Mouse (Mus musculus): ENCODE measurements around the gene Stat5b. TPM values are rescaled to one million over a fixed set of nuclear protein-coding genes. Genes with fewer than 3 reads are reported as not detected.
A peak's percentile ranks its signal among the peaks of the same experiment; 100 is the strongest.

Gene Stat5b
- polyA plus RNA-seq, 1 experiment from 2014 or later = 28.1 TPM

DNA sequence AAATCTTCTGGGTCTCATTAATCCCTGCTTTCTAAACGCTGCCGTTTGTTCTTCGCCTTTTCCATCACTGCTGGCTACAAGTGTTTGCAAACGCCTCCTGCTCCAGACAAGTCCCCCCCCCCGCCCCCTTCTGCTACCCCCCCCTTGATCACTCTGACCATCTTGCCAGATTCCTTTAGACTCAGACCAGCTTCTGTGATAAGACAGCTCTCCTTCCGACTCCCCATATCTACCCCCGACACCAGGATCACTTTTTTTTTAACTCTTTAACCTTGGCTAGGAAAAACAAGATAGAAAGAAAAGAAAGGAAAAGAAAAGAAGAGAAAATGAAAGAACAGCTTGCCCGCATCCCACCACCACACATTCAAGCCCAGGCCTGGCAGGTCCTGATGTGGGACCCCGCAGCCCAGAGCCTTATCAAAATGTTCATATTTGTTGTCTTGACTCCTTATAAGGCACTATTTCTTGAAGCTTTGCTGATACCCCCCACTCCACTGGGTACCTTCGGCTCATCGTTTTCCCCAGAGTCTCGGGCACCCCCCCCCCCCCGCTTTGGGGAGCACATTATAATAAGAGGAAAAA lies 977 bp downstream of the Stat5b start:
- Histone ChIP-seq H3K9ac (peak overlapping the region; percentile 92), H3K4me3 (peak overlapping the region; percentile 89), H3K27me3 (peaks cover 18% of the 10 kb centered on the region; the same call in 1 of the 2 replicates), H3K4me1 (peaks cover 24% of the 10 kb centered on the region), H3K9me3 (no peaks in the 10 kb centered on the region), H3K27ac (peak overlapping the region; percentile 80), H3K4me2 (peak overlapping the region; percentile 87), H3K36me3 (no peaks in the 10 kb centered on the region)
- no peak for ATAC-seq (ENCODE audit: borderline replicate concordance, extremely low read depth, low FRiP score, low TSS enrichment)
- 1% methylated on average over 13 of the region's 13 CpGs for WGBS

DNA sequence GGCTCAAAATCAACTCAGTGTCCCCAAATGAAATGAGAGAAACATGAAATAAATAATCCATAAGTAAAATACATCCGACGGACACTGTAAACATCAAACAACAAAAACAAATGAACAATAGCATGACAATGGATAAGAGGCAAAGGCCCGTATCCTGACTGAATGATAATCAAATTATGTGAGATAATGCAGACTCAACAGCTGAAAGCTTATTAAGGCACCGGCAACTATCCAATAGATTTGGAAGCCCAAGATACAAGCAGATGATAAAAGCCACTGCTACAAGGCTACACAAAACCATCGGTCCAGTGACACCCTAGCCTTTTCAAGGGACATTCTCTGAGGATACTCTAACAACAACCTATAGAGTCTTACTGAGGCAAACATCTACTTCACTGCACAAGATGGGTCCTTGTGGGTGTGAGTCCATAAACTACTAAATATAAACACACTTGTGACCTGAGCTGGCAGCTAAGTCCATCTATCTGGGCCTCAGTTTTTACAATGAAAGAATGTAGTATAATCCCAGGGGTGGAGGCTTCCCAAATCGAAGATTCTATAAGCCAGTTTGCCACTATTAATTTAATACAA lies 1.6 kb downstream of the Stat5b start:
- Histone ChIP-seq H3K27ac (0 out of 2 replicates have a peak overlapping the region, but pooled peaks have one; percentile 25), H3K27me3 (peaks cover 12% of the 10 kb centered on the region; the same call in 1 of the 2 replicates), H3K9me3 (no peaks in the 10 kb centered on the region), H3K9ac (0 out of 2 replicates have a peak overlapping the region, but pooled peaks have one; percentile 92), H3K4me1 (peaks cover 24% of the 10 kb centered on the region), H3K4me2 (peak overlapping the region; percentile 87), H3K36me3 (no peaks in the 10 kb centered on the region), H3K4me3 (peak overlapping the region; percentile 89)
- ATAC-seq (ENCODE audit: borderline replicate concordance, extremely low read depth, low FRiP score, low TSS enrichment) = no peak
- WGBS = 40% methylated on average over 6 of the region's 6 CpGs

DNA sequence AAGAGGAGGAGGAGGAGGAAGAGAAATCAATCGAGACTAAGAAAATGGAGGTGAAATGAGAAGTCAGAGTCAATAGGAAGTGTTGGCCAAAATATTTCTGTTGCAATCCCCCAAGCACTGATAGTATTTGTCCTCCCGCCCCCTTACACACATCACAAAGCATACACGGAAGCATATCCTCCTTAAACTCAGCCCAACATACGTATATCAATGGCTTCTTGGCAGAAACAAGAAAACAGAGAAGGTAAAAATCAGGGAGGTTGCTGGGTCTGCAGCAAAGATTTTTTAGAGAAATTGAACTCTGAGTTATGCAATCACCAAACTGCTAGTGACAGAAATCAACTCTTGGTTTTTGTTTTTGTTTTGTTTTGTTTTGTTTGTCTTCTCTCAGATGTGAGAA lies 2.4 kb downstream of the Stat5b start:
- H3K9ac ChIP-seq = no peak overlapping the region
- H3K27ac ChIP-seq = no peak overlapping the region
- ATAC-seq (ENCODE audit: borderline replicate concordance, extremely low read depth, low FRiP score, low TSS enrichment) = no peak
- no peaks in the 10 kb centered on the region for H3K36me3 ChIP-seq
- peak overlapping the region; percentile 87; the same call in 1 of the 2 replicates for H3K4me2 ChIP-seq
- H3K4me1 ChIP-seq = peaks cover 24% of the 10 kb centered on the region
- H3K27me3 ChIP-seq = peaks cover 6% of the 10 kb centered on the region; the same call in 1 of the 2 replicates
- WGBS = 39% methylated on average over 4 of the region's 4 CpGs
- no peaks in the 10 kb centered on the region for H3K9me3 ChIP-seq
- no peak overlapping the region for H3K4me3 ChIP-seq

- no peak overlapping the region for H3K4me3 ChIP-seq
- no peaks in the 10 kb centered on the region for H3K36me3 ChIP-seq
These were observed 3.0 kb downstream of the Stat5b start for GRCm38 (mm10) chr11:100847572-100847971.

DNA sequence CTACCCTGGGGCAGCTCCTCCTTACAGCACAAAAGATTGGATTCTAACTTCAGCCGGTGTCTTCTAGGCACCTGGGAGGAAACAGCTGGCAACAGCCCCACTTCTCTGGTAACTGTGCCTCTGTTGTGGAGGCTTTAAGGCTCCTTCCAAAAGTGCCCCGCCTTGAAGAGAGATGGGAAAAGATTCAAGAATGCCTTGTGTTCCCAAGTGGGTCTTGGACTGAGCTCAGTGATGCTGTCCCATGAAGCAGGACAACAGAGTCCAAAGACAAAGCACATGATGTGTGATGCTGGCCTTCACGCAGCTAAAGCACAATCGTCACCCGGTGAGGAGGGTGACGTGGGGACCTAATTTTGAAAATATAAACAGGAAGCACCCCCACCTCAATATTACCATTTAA lies 4.7 kb downstream of the Stat5b start:
- H3K4me2 ChIP-seq = no peak overlapping the region
- WGBS = 70% methylated on average over 6 of the region's 6 CpGs
- no peak overlapping the region for H3K9ac ChIP-seq
- H3K36me3 ChIP-seq = no peaks in the 10 kb centered on the region
- H3K27me3 ChIP-seq = no peaks in the 10 kb centered on the region
- H3K27ac ChIP-seq = no peak overlapping the region
- no peak overlapping the region for H3K4me3 ChIP-seq
- no peaks in the 10 kb centered on the region for H3K9me3 ChIP-seq
- ATAC-seq (ENCODE audit: borderline replicate concordance, extremely low read depth, low FRiP score, low TSS enrichment) = no peak
- H3K4me1 ChIP-seq = peaks cover 25% of the 10 kb centered on the region

More at GRCm38 (mm10) chr11:100847572-100847971, 3.0 kb downstream of the Stat5b start:
- Histone ChIP-seq H3K4me1 (peaks cover 24% of the 10 kb centered on the region), H3K9ac (no peak overlapping the region), H3K9me3 (no peaks in the 10 kb centered on the region), H3K4me2 (0 out of 2 replicates have a peak overlapping the region, but pooled peaks have one; percentile 87), H3K27me3 (0 out of 2 replicates have a peak, but pooled peaks cover 1% of the 10 kb centered on the region), H3K27ac (no peak overlapping the region)
- WGBS = 90% methylated on average over 4 of the region's 4 CpGs
- ATAC-seq (ENCODE audit: borderline replicate concordance, extremely low read depth, low FRiP score, low TSS enrichment) = no peak

DNA sequence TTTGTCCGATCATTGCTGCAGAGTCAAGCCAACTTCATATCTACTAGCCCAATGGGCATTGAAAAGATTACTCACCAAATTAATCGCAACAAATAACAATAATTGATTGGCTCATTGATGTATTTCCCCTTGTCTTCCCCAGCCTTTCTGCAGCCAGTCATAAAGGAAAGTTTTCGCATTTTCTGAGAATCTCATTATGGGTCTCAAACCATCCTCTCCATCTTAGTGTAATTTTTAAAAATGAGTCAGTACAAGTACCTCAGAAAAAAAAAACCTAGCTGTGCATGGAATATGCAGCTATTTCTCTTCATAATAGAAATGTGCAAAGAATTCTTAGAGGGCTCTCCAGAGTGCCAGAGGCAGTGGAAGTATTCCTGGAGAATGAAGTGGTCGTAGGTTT lies 6.4 kb downstream of the Stat5b start:
- Histone ChIP-seq H3K4me1 (peaks cover 22% of the 10 kb centered on the region), H3K27ac (no peak overlapping the region), H3K27me3 (no peaks in the 10 kb centered on the region), H3K36me3 (no peaks in the 10 kb centered on the region), H3K9me3 (no peaks in the 10 kb centered on the region), H3K4me3 (no peak overlapping the region), H3K4me2 (no peak overlapping the region), H3K9ac (no peak overlapping the region)
- WGBS = 83% methylated on average over 4 of the region's 4 CpGs
- no peak for ATAC-seq (ENCODE audit: borderline replicate concordance, extremely low read depth, low FRiP score, low TSS enrichment)

DNA sequence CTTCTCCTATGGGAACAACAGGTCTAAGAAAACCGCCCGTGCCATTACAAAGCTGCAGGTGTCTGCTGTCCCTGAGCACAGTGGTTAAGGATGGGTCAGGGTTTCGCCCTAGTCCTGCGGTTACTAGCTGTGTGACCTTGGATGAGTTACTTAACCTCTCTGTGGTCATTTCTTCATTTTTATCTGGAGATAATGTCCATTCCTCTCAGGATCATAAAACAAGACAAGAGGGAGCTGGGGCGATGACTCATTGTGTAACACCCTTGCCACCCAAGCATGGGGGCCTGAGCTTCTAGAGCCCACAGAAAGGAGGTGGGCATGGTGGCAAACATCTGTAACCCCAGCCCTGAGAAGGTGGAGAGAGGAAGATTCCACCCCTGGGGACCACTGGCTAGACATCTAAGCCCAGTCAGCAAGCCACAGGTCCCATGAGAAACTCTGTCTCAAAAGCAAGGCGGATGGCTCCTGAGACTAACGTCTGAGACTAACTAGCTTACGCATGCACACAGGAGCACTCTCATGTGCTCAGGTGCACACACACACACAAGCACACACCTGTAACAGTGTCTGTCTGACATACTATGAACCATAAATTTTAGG lies 7.4 kb downstream of the Stat5b start:
- no peaks in the 10 kb centered on the region for H3K27me3 ChIP-seq
- H3K9me3 ChIP-seq = no peaks in the 10 kb centered on the region
- H3K9ac ChIP-seq = no peak overlapping the region
- no peak overlapping the region for H3K4me3 ChIP-seq
- H3K36me3 ChIP-seq = no peaks in the 10 kb centered on the region
- no peak overlapping the region for H3K27ac ChIP-seq
- 94% methylated on average over 8 of the region's 8 CpGs for WGBS
- no peak for ATAC-seq (ENCODE audit: borderline replicate concordance, extremely low read depth, low FRiP score, low TSS enrichment)
- H3K4me1 ChIP-seq = peaks cover 13% of the 10 kb centered on the region
- no peak overlapping the region for H3K4me2 ChIP-seq

GRCm38 (mm10) chr11:100842025-100842424 lies 8.5 kb downstream of the Stat5b start:
- Histone ChIP-seq H3K27ac (no peak overlapping the region), H3K9me3 (0 out of 2 replicates have a peak, but pooled peaks cover 3% of the 10 kb centered on the region), H3K4me3 (no peak overlapping the region), H3K36me3 (no peaks in the 10 kb centered on the region), H3K9ac (no peak overlapping the region), H3K4me1 (peaks cover 11% of the 10 kb centered on the region), H3K4me2 (no peak overlapping the region), H3K27me3 (no peaks in the 10 kb centered on the region)
- ATAC-seq (ENCODE audit: borderline replicate concordance, extremely low read depth, low FRiP score, low TSS enrichment) = no peak
- WGBS = 76% methylated on average over 7 of the region's 7 CpGs

DNA sequence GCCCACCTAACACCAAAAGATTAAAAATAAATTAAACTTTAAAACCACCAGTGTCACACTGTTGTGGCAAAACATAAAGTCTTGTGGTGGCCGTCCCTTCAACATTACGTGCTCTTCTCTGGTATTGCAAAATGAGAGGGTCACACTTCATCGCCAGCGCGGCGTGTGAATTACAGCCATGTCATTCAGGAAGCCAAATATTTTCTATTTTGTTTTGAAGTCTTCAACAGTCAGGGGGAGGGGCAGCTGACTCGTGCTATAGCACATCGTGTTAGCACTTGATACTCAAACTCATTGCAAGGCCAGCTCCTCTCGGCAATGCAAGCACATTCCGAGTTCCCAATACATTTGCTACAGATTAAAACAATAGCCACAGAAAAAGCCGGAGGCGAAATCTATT lies 9.7 kb downstream of the Stat5b start:
- Histone ChIP-seq H3K4me1 (peaks cover 11% of the 10 kb centered on the region), H3K27ac (no peak overlapping the region), H3K27me3 (no peaks in the 10 kb centered on the region), H3K9me3 (0 out of 2 replicates have a peak, but pooled peaks cover 3% of the 10 kb centered on the region), H3K9ac (no peak overlapping the region), H3K4me2 (peak overlapping the region; percentile 10; the same call in 1 of the 2 replicates), H3K36me3 (no peaks in the 10 kb centered on the region), H3K4me3 (no peak overlapping the region)
- WGBS = 54% methylated on average over 12 of the region's 12 CpGs
- ATAC-seq (ENCODE audit: borderline replicate concordance, extremely low read depth, low FRiP score, low TSS enrichment) = peak; percentile 57; the same call in 1 of the 2 replicates

- 0 out of 2 replicates have a peak, but pooled peaks cover 3% of the 10 kb centered on the region for H3K9me3 ChIP-seq
- peaks cover 11% of the 10 kb centered on the region for H3K4me1 ChIP-seq
- H3K27me3 ChIP-seq = no peaks in the 10 kb centered on the region
- H3K9ac ChIP-seq = no peak overlapping the region
- no peaks in the 10 kb centered on the region for H3K36me3 ChIP-seq
- no peak overlapping the region for H3K4me2 ChIP-seq
- no peak overlapping the region for H3K4me3 ChIP-seq
- no peak for ATAC-seq (ENCODE audit: borderline replicate concordance, extremely low read depth, low FRiP score, low TSS enrichment)
- H3K27ac ChIP-seq = no peak overlapping the region
- WGBS = 57% methylated on average over 8 of the region's 8 CpGs
These were observed 11.0 kb downstream of the Stat5b start for GRCm38 (mm10) chr11:100839523-100839922.

- H3K4me1 ChIP-seq = peaks cover 11% of the 10 kb centered on the region
- no peak for ATAC-seq (ENCODE audit: borderline replicate concordance, extremely low read depth, low FRiP score, low TSS enrichment)
- H3K27ac ChIP-seq = no peak overlapping the region
- WGBS = 88% methylated on average over 9 of the region's 9 CpGs
- H3K27me3 ChIP-seq = no peaks in the 10 kb centered on the region
- no peak overlapping the region for H3K9ac ChIP-seq
- H3K4me3 ChIP-seq = no peak overlapping the region
- H3K4me2 ChIP-seq = no peak overlapping the region
- H3K36me3 ChIP-seq = no peaks in the 10 kb centered on the region
- H3K9me3 ChIP-seq = 0 out of 2 replicates have a peak, but pooled peaks cover 3% of the 10 kb centered on the region
These were observed 11.6 kb downstream of the Stat5b start for GRCm38 (mm10) chr11:100838894-100839293.
